Comparison of ENCODE assay signal across 12 mouse cellular contexts in the genomic region with DNA sequence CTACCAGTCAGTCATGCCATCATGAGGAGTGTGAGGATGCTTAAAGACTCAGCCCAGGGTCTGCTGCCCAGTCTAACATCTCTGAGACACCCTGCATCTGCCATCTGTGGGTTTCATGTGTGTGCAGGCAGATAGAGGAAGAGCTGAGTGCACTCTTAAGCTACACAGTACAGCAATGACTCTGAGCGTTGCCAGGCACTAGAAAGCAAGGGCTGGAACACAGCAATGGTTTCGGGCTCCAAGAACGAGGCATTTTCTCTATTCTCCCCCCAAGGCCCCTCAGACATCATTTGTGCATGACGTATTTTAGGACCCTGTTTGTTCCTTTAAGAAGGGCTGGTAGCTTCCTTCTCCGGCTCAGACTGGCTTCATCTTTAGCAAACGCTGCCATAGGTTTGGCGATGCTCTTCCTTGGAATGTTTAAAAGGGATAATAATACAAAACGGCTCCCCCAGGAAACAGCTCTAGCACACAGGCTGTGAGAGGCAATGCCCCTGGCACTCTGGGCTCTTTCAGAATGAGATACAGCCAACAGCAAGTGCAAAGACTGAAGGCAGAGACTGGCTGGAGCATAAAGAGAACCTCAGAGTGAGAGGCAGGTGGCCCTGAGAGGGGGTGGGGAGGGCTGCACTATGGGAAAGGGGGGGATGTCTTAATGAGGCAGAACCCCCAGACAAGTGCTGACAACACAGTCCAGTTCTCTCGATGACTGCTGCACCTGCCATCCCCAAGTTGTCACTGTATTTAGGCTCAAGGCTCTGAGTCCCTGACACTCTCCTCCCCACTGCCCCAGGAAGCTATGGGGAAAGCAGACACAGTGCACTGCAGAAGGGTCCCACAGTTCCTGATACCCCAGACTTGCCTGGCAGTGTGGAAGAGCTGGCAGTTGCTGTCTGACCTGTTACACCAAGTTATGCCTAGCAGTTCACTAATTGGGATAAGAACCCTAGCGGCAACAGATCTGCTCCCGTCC. TPM values are rescaled to one million over a fixed set of nuclear protein-coding genes. Genes with fewer than 3 reads are reported as not detected.
DNase-seq lines count a peak whose midpoint lies in the region; ATAC-seq and TF ChIP-seq lines count a peak whose summit lies in the region.
"Had no signal": no experiment of that assay in that cellular context is flagged by ENCODE, and none has a peak within 500 bp of the region (broad histone marks: within the 10 kb centered on the region; RNA-seq: fewer than 3 reads in every experiment).

No protein-coding gene starts in this region.

- peaks cover 16% of the 10 kb centered on the region for H3K27me3 ChIP-seq in midbrain, embryonic 11.5 days (ENCODE audit: control insufficient read depth, insufficient read depth, low read length)
- peaks cover 61% of the 10 kb centered on the region for H3K27me3 ChIP-seq in heart, embryonic 12.5 days (replicated peaks)

- no peak for TF ChIP-seq POLR2A in olfactory bulb, adult 2 months (IDR thresholded peaks at IDR 0.05; ENCODE audit: insufficient read depth, low read depth, low read length)

- ATAC-seq in frontal cortex, adult (ENCODE audit: low TSS enrichment) = peak; percentile 23
- no peak for ATAC-seq in midbrain, embryonic 11.5 days (ENCODE audit: low FRiP score)
- no peak for ATAC-seq in heart, embryonic 12.5 days (ENCODE audit: insufficient number of reproducible peaks, low FRiP score)

- H3K27ac ChIP-seq in midbrain, embryonic 11.5 days (ENCODE audit: low read depth, low read length) = no peak overlapping the region
- peak overlapping the region; percentile 56 for H3K27ac ChIP-seq in olfactory bulb, adult 2 months (ENCODE audit: insufficient read depth, low read depth, low read length)
- H3K27ac ChIP-seq in heart, embryonic 12.5 days (ENCODE audit: poor library complexity, severe bottlenecking) = no peak overlapping the region
- H3K27ac ChIP-seq: liver, embryonic 13.5 days had no signal

- 0 out of 2 replicates have a peak overlapping the region, but pooled peaks have one; percentile 6 for H3K4me2 ChIP-seq in midbrain, embryonic 11.5 days
- no peak overlapping the region for H3K4me2 ChIP-seq in heart, embryonic 12.5 days
- H3K4me2 ChIP-seq: heart, embryonic 11.5 days; liver, embryonic 13.5 days had no signal

- no peak overlapping the region for H3K4me3 ChIP-seq in midbrain, embryonic 11.5 days (ENCODE audit: low read depth, low read length)
- peak overlapping the region; percentile 53 for H3K4me3 ChIP-seq in olfactory bulb, adult 2 months (ENCODE audit: insufficient read depth, low read depth, low read length)
- no peak overlapping the region for H3K4me3 ChIP-seq in heart, embryonic 12.5 days
- H3K4me3 ChIP-seq: liver, embryonic 13.5 days had no signal

- no peak for TF ChIP-seq CTCF in olfactory bulb, adult 2 months (IDR thresholded peaks at IDR 0.05; ENCODE audit: insufficient read depth, low read depth, low read length)

- peaks cover 8% of the 10 kb centered on the region; the same call in 1 of the 2 replicates for H3K4me1 ChIP-seq in midbrain, embryonic 11.5 days (ENCODE audit: control insufficient read depth, insufficient read depth, low read length)
- peaks cover 23% of the 10 kb centered on the region for H3K4me1 ChIP-seq in olfactory bulb, adult 2 months (ENCODE audit: control insufficient read depth, insufficient read depth, low read length)
- H3K4me1 ChIP-seq in heart, embryonic 12.5 days (replicated peaks) = no peaks in the 10 kb centered on the region
- H3K4me1 ChIP-seq: liver, embryonic 13.5 days had no signal

- DNase-seq in frontal cortex, postnatal 25 days (ENCODE audit: low spot score in 2 of 2) = no peak
- peak; percentile 41 for DNase-seq in right cerebral cortex, adult 18-20 months
- no peak for DNase-seq in right cerebral cortex, postnatal 14 days
- peak; percentile 65 for DNase-seq in midbrain, embryonic 11.5 days (ENCODE audit: low spot score, missing footprints)
- DNase-seq in spleen, postnatal 36 days (ENCODE audit: low spot score in 2 of 2) = no peak
- DNase-seq: cerebellum, postnatal 36 days; kidney, adult 9 months; liver, embryonic 13.5 days had no signal

- H3K36me3 ChIP-seq in midbrain, embryonic 11.5 days (ENCODE audit: control insufficient read depth, insufficient read depth, low read length) = no peaks in the 10 kb centered on the region
- no peaks in the 10 kb centered on the region for H3K36me3 ChIP-seq in heart, embryonic 12.5 days
- H3K36me3 ChIP-seq: liver, embryonic 13.5 days had no signal

- WGBS in midbrain, embryonic 11.5 days = 63% methylated on average over 11 of the region's 11 CpGs
- 14% methylated on average over 11 of the region's 11 CpGs for WGBS in olfactory bulb, adult 2 months
- WGBS in heart, embryonic 12.5 days = 65% methylated on average over 11 of the region's 11 CpGs

- H3K9ac ChIP-seq in midbrain, embryonic 11.5 days (ENCODE audit: low read length) = no peak overlapping the region
- no peak overlapping the region for H3K9ac ChIP-seq in heart, embryonic 12.5 days
- H3K9ac ChIP-seq: liver, embryonic 13.5 days had no signal

- no peaks in the 10 kb centered on the region for H3K9me3 ChIP-seq in midbrain, embryonic 11.5 days (ENCODE audit: control insufficient read depth, low read length)
- H3K9me3 ChIP-seq in heart, embryonic 12.5 days (replicated peaks) = no peaks in the 10 kb centered on the region
- H3K9me3 ChIP-seq: liver, embryonic 13.5 days had no signal

RNA-seq across cellular contexts. Expression of gene Asic2, which starts 2.3 kb away (rescaled TPM):
- polyA plus RNA-seq in midbrain, embryonic 11.5 days (2014; fragmentation: Nextera tagmentation; extraction: Ambion mirVana) = 1.6 TPM in 2 replicates
- not detected in 2 replicates for polyA plus RNA-seq in olfactory bulb, adult 2 months (2012; ENCODE audit: insufficient read depth, insufficient read length, low replicate concordance, missing spikeins)
- polyA plus RNA-seq in heart, embryonic 12.5 days (2016; fragmentation: Nextera tagmentation; extraction: Ambion mirVana) = 0.06 and 0.12 TPM in 2 replicates
- polyA plus RNA-seq: liver, embryonic 13.5 days had no signal

Comparison
In these comparisons a context has a peak if more than half of its experiments do, and no peak if none do; other contexts are left out.
1. DNase-seq: peak in right cerebral cortex, adult 18-20 months (single experiment) and midbrain, embryonic 11.5 days (single experiment); none in frontal cortex, postnatal 25 days (0 of 2), right cerebral cortex, postnatal 14 days (single experiment) and spleen, postnatal 36 days (0 of 2).